Mouse (Mus musculus) embryonic fibroblast, embryonic 13.5 days (primary cell): ENCODE results near the gene Thrb. TPM values are rescaled to one million over a fixed set of nuclear protein-coding genes. Genes with fewer than 3 reads are reported as not detected.

Experiments
- H3K27ac ChIP-seq: 2 replicates; pipeline ENCODE4 v1.5.1; 2012; ENCODE audit warnings: low read length, control low read depth, inconsistent platforms; ENCODE audit not compliant: insufficient read depth
- H3K4me1 ChIP-seq: 2 replicates; pipeline ENCODE4 v1.6.1; 2011; ENCODE audit warnings: low read length; ENCODE audit not compliant: control insufficient read depth, insufficient read depth
- H3K4me3 ChIP-seq: 2 replicates; pipeline ENCODE4 v1.5.1; 2011; ENCODE audit warnings: mild to moderate bottlenecking, control low read depth, low read length; ENCODE audit not compliant: insufficient read depth
- CTCF ChIP-seq: IDR thresholded peaks from 2 replicates; pipeline ENCODE4 v1.5.1; 2011; ENCODE audit warnings: mild to moderate bottlenecking, control low read depth, low read length, moderate library complexity, borderline replicate concordance; ENCODE audit not compliant: insufficient read depth
- POLR2A ChIP-seq: IDR thresholded peaks from 2 replicates; pipeline ENCODE4 v1.6.1; 2011; ENCODE audit warnings: low read depth, mild to moderate bottlenecking, control low read depth, low read length, moderate library complexity
- polyA plus RNA-seq: library from polyadenylated mRNA; stranded (reverse); fragments of >200 nt; gene quantifications from 2 replicates; pipeline ENCODE4 v1.2.4, GENCODE M21; 2011; ENCODE audit warnings: low read depth; ENCODE audit not compliant: missing spikeins, insufficient read length

The Thrb gene
- polyA plus RNA-seq, 1 experiment = 3.3 TPM

DNA sequence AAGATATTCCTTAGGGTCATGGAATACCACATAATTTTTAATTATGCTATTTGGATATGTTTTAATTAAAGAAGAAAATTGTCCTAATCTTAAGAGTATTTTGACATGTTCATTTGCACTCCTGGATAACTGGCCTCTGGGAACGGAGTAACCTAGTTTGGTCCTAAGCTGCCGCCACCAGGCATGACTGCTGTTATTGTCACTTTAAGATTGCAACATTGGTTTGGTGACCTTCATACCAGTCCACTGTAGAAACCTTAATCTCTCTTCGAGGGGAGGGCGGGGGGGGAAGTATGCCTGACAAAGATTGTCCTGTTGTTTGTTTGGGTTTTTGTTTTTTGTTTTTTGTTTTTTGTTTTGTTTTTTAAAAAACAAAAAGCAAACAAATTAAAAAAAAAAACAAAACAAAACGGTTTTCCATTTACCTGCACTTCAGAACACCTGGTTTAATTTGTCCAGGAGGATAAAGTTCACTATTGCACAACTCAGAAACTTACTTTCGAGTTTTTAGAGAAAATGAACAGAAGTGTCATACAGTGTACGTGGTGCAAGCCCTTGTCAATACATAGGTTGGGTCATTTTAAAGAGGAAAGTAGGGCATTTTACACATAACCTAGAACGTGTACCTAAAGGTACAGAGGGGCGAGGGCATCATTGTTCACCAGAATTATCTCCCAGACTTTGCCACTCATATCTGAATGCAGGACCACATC, 38.0 kb downstream of the Thrb start:
- no peaks in the 10 kb centered on the region for H3K4me1 ChIP-seq
- no peak overlapping the region for H3K4me3 ChIP-seq
- TF ChIP-seq CTCF (no peak), POLR2A (no peak)
- no peak overlapping the region for H3K27ac ChIP-seq

DNA sequence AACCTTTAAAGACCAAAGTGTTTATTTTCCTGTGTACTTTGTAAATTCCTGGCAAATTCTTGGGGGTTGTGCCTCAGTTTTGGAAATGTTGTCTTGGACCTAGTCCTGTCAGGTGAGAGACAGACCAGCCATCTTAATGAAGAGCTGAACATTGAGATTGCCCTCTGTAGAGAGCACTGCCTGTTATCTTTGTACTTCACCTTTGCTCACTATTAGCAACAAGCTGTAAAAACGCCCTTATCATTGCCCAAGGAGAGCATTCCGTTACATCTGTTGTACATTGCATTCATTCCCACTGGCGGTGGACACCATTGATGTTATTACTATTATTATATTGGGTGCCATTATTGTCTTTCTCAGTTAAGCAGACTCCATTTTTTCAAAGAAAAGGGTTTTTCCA, 40.2 kb downstream of the Thrb start:
- Histone ChIP-seq H3K27ac (no peak overlapping the region), H3K4me3 (no peak overlapping the region), H3K4me1 (no peaks in the 10 kb centered on the region)
- TF ChIP-seq POLR2A (no peak), CTCF (no peak)

DNA sequence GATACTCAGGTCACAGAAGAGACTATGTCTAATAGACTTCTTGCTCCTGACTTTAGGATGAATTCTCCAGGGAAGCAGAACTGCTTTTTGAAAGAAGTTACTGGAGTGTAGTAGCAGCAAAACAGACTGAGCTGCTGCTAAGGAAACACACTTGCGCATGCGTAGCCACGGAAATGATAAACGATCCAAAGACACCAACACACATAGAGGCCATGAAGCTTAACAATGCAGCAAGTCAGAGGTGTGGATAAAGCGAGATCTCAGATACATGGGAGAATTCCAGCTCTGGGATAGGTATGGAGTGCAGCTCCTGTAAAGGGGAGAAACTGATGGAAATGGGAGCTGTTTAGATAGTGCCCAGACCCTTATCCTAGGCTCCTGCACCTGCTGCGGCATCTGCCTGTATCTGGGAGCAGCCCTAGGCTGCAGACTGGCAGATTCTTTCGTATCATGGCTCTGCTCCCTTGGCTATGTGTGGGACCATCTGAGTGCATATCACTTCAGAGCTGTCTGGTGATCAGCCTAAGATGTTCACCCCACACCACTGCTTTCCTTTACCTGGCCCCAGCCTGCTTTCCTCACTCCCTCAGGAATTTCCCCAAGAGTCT, 53.3 kb downstream of the Thrb start:
- no peak for TF ChIP-seq CTCF
- no peak for TF ChIP-seq POLR2A
- Histone ChIP-seq H3K27ac (no peak overlapping the region), H3K4me3 (no peak overlapping the region), H3K4me1 (no peaks in the 10 kb centered on the region)

DNA sequence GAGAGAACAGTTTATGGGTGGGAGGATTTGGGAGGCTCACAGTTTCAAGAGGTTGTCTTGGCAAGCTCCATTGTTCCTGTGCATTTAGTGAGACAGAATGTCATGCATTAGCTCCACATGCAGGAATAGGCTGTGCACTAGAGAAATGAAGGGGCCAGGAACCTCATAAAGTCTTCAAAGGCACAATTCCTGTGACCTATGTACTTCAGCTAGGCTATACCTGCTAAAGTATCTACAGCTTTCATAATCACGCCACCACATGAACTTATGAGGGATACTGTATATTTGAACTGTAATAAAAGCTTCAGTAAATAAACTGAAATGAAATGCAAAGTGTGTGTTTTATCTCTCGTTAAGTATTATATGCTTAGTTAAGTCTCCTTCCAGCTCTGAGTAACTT, 59.4 kb downstream of the Thrb start:
- H3K4me1 ChIP-seq = no peaks in the 10 kb centered on the region
- no peak overlapping the region for H3K4me3 ChIP-seq
- H3K27ac ChIP-seq = no peak overlapping the region
- TF ChIP-seq POLR2A (no peak), CTCF (no peak)

DNA sequence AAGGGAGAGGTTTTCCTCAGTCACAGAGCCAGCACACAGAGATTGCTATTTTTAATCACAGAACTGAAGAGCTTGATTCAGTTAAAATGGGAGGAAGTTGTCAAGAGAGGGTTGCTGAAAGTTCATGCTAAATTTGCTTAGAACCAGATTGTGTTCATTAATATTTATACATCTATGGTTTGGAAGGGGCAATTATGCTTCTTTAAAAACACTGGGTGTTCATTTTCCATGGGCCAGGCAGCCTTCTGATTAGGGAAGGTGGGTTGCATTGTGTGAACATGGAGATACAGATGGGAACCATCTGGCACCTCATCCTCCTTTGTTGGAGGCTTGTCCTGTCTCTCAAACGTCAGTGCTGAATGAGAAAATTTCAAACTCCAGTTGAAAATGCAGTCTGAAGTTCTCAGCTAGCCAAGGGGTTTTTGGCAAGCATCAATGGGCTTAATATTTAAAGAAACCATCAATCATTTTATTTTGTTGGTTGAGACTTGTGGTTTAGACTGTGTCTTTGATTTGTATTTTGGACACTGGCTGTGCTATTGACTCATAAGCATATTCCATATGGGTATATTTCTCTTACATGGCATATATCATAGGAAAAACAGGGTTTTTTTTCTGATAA, 62.9 kb downstream of the Thrb start:
- H3K4me3 ChIP-seq = no peak overlapping the region
- H3K27ac ChIP-seq = no peak overlapping the region
- TF ChIP-seq POLR2A = no peak
- no peak for TF ChIP-seq CTCF
- no peaks in the 10 kb centered on the region for H3K4me1 ChIP-seq

DNA sequence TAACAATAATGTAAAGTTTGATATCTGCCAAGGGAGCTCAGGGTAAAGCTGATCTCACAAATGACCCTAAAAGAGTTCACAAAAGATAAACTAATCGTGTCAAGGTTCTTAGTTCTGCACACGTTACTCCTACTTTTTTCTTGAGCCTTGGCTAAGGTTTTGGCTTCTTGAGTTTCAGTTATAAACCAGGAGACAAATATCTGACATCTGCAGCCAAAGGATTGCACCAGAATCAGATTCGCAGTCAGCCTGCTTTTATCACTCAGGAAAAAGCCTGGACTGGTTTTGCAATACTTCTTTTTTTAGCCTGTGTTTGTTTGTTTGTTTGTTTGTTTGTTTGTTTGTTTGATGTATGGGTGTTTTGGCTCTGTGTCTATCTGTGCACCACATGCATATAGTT, 64.5 kb downstream of the Thrb start:
- Histone ChIP-seq H3K4me3 (no peak overlapping the region), H3K4me1 (no peaks in the 10 kb centered on the region), H3K27ac (no peak overlapping the region)
- TF ChIP-seq CTCF = no peak
- TF ChIP-seq POLR2A = no peak

DNA sequence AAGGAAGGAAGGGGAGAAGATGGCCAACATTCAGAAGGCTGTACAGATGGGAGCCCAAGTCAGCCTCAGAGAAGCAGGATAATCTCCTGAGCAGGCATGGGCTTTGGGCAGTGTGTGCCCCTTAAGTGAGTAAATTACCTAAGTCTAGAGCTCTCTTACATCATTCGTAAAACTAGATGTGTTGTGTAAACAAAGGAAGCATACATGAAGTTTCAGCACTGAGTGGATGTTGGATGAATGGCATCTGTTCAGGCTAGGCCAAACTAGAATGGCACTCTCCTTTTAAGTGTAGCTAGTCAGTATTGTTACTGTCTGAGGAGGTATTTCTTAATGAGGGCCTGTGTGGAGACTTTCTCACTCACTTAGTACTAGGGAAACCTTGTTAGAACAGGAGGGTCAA, 66.8 kb downstream of the Thrb start:
- Histone ChIP-seq H3K27ac (no peak overlapping the region), H3K4me3 (no peak overlapping the region), H3K4me1 (no peaks in the 10 kb centered on the region)
- no peak for TF ChIP-seq CTCF

DNA sequence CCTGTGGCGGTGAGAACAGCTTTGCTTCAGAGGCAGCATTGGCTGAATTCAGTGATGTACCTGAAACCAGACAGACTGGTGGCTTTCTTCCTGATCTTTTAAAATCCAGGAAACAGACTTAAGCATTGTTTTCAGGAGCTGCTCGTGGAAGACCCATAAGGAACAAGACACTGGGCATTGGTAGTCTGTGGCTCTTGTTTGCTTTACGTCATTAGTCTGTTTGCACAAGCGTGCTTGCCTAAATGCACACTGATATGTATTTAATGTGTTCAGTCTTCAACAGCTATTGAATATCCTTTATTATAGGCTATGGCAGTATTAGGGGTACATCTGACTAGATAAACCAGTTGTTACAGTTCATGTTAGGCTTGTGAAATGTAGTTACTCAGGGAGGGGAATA, 67.8 kb downstream of the Thrb start:
- Histone ChIP-seq H3K4me3 (no peak overlapping the region), H3K27ac (no peak overlapping the region), H3K4me1 (no peaks in the 10 kb centered on the region)
- TF ChIP-seq CTCF = no peak
- no peak for TF ChIP-seq POLR2A

DNA sequence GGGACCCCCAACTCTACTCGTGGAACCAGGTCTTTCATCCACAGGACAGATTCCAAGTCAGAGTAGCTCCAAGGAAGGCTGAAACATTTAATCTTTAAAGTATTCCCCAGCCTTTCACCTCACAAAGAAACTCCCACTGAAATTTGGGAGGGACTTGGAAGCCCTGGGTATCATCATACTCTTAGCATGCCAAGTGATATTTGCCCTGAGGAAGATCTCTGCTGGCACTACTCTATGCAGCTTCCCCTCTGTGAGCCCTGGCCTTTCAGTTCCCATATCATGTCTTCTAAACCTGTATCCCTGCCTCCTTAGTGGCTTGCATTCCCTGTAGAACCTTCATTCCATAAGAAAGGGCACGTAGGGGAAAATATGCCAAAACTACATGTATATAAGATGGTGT, 68.8 kb downstream of the Thrb start:
- Histone ChIP-seq H3K4me1 (no peaks in the 10 kb centered on the region), H3K4me3 (no peak overlapping the region), H3K27ac (no peak overlapping the region)
- TF ChIP-seq CTCF = no peak
- no peak for TF ChIP-seq POLR2A

DNA sequence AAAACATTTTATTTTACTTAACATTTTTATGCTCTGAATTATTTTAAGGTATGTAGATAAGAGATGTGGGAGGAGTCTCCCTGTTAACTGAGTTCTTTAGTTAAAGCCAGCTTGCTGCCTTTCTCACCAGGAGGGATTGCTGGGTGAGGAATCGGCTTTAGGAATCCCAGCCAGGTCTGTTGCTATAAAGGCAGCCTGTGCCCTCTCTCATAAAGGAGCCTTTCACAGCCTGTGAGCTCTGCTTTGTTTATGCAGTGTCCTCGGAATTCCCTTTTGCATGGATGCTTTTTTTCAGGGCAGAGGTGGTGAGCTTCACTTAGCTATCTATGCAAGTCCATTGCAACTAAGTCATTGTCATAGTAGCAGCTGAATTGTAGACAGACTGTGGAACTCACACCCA, 71.0 kb downstream of the Thrb start:
- H3K4me3 ChIP-seq = no peak overlapping the region

More for the DNA sequence above, 71.0 kb downstream of the Thrb start:
- H3K27ac ChIP-seq = no peak overlapping the region
- H3K4me1 ChIP-seq = no peaks in the 10 kb centered on the region
- TF ChIP-seq POLR2A (no peak), CTCF (no peak)
